Mouse (Mus musculus) neural tube, embryonic 11.5 days (tissue): ENCODE data around the gene Zfp873. TPM values are rescaled to one million over a fixed set of nuclear protein-coding genes. Genes with fewer than 3 reads are reported as not detected.

Experiments used
- polyA plus RNA-seq: library from polyadenylated mRNA; unstranded; fragments of >200 nt; fragmentation: Nextera tagmentation; extraction: Ambion mirVana; gene quantifications from 2 replicates; pipeline ENCODE4 v1.2.1, GENCODE M21; 2014

Zfp873 gene
- polyA plus RNA-seq, 1 experiment from 2014 or later = 15.0 TPM

Other genes with a start within 250 kb of the Zfp873 start
- gene Gm4767, start 235.9 kb upstream of the Zfp873 start, polyA plus RNA-seq = 4.2 and 4.5 TPM in 2 replicates
- gene Gm32687, start 184.2 kb upstream of the Zfp873 start, polyA plus RNA-seq = 12.7 and 16.4 TPM in 2 replicates
- 4.1 and 4.7 TPM in 2 replicates for gene Zfp781, start 117.6 kb upstream of the Zfp873 start, polyA plus RNA-seq
- gene BC024063, start 35.2 kb downstream of the Zfp873 start, polyA plus RNA-seq = 6.0 and 7.4 TPM in 2 replicates
- 4.9 and 5.0 TPM in 2 replicates for gene AU041133, start 79.9 kb downstream of the Zfp873 start, polyA plus RNA-seq
- gene Zfp938, start 193.2 kb downstream of the Zfp873 start, polyA plus RNA-seq = 15.7 and 19.0 TPM in 2 replicates